Comparison of ENCODE assay signal across 8 mouse cellular contexts in the genomic region with DNA sequence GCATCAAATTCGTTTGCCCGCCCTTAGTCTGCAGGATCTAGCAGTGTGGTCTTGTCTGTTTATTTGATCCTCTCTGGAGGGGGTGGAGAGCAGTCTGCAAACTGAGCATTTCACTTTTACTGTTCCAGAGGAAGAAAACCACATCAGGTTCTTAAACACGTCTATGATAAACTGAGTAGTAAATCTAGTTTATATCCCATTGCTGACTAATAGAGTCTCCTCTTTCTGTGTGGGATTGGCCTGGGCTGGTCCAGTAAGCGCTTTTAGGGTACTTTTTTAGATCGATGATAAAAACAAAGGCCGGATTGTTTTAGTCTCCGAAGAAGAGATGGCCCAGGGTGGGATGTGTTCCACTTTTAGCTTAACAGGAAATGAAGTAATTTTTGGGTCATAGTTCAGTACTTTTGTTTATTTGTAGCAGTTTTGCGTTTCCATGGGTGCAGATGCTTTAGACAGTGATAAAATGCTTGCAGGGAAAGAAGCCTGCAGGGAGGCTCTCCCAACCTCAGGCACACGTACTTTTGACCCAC.
DNase-seq lines count a peak whose midpoint lies in the region; ATAC-seq lines count a peak whose summit lies in the region.

No protein-coding gene starts in this region.

- H3K36me3 ChIP-seq in kidney, embryonic 14.5 days (ENCODE audit: control insufficient read depth, insufficient read depth, low read length): peaks cover 14% of the 10 kb centered on the region; the same call in 1 of the 2 replicates
- H3K36me3 ChIP-seq in forebrain, embryonic 10.5 days (replicated peaks): peaks cover 9% of the 10 kb centered on the region
- no peaks in the 10 kb centered on the region for H3K36me3 ChIP-seq in midbrain, embryonic 11.5 days (ENCODE audit: control insufficient read depth, insufficient read depth, low read length)

- H3K4me3 ChIP-seq in kidney, embryonic 14.5 days (ENCODE audit: low read length): no peak overlapping the region
- H3K4me3 ChIP-seq in forebrain, embryonic 10.5 days: no peak overlapping the region
- H3K4me3 ChIP-seq in midbrain, embryonic 11.5 days (ENCODE audit: low read depth, low read length): no peak overlapping the region

- no peaks in the 10 kb centered on the region for H3K27me3 ChIP-seq in kidney, embryonic 14.5 days (ENCODE audit: control insufficient read depth, insufficient read depth, low read length)
- H3K27me3 ChIP-seq in forebrain, embryonic 10.5 days (ENCODE audit: poor library complexity, severe bottlenecking): no peaks in the 10 kb centered on the region
- no peaks in the 10 kb centered on the region for H3K27me3 ChIP-seq in midbrain, embryonic 11.5 days (ENCODE audit: control insufficient read depth, insufficient read depth, low read length)

- ATAC-seq in kidney, embryonic 14.5 days (ENCODE audit: low FRiP score, low TSS enrichment): peak; percentile 87
- no peak for ATAC-seq in midbrain, embryonic 11.5 days (ENCODE audit: low FRiP score)

- H3K9ac ChIP-seq in kidney, embryonic 14.5 days (ENCODE audit: low read depth, low read length): peak overlapping the region; percentile 0; the same call in 1 of the 2 replicates
- H3K9ac ChIP-seq in midbrain, embryonic 11.5 days (ENCODE audit: low read length): no peak overlapping the region

- 6% methylated on average over 9 of the region's 9 CpGs for WGBS in kidney, embryonic 14.5 days
- 55% methylated on average over 9 of the region's 9 CpGs for WGBS in forebrain, embryonic 10.5 days
- 60% methylated on average over 9 of the region's 9 CpGs for WGBS in midbrain, embryonic 11.5 days

- no peaks in the 10 kb centered on the region for H3K9me3 ChIP-seq in kidney, embryonic 14.5 days (ENCODE audit: control insufficient read depth, low read length)
- H3K9me3 ChIP-seq in forebrain, embryonic 10.5 days: no peaks in the 10 kb centered on the region
- no peaks in the 10 kb centered on the region for H3K9me3 ChIP-seq in midbrain, embryonic 11.5 days (ENCODE audit: control insufficient read depth, low read length)

- peaks cover 16% of the 10 kb centered on the region; the same call in 1 of the 2 replicates for H3K4me1 ChIP-seq in kidney, embryonic 14.5 days (ENCODE audit: control insufficient read depth, insufficient read depth, low read length)
- peaks cover 16% of the 10 kb centered on the region for H3K4me1 ChIP-seq in forebrain, embryonic 10.5 days
- H3K4me1 ChIP-seq in midbrain, embryonic 11.5 days (ENCODE audit: control insufficient read depth, insufficient read depth, low read length): no peaks in the 10 kb centered on the region

- DNase-seq in adrenal gland, adult 2 months: peak; percentile 20
- no peak for DNase-seq in adrenal gland, adult 8-10 months
- peak; percentile 81 for DNase-seq in CD4-positive, CD25-positive, alpha-beta regulatory T cell, adult 2 months (ENCODE audit: low read depth, low spot score)
- DNase-seq in heart, adult 18-20 months: peak; percentile 75 to 87
- peak; percentile 85 for DNase-seq in naive thymus-derived CD4-positive, alpha-beta T cell, adult 2 months (ENCODE audit: low read depth)
- no peak for DNase-seq in forebrain, embryonic 10.5 days (ENCODE audit: extremely low spot score, low spot score)
- DNase-seq in midbrain, embryonic 11.5 days (ENCODE audit: low spot score, missing footprints): no peak

- 0 out of 2 replicates have a peak overlapping the region, but pooled peaks have one; percentile 8 for H3K4me2 ChIP-seq in kidney, embryonic 14.5 days (replicated peaks; ENCODE audit: low read depth, low read length)
- no peak overlapping the region for H3K4me2 ChIP-seq in midbrain, embryonic 11.5 days

- H3K27ac ChIP-seq in kidney, embryonic 14.5 days (ENCODE audit: low read depth, low read length): peak overlapping the region; percentile 67
- no peak overlapping the region for H3K27ac ChIP-seq in forebrain, embryonic 10.5 days
- H3K27ac ChIP-seq in midbrain, embryonic 11.5 days (ENCODE audit: low read depth, low read length): no peak overlapping the region

Comparison
In these comparisons a context has a peak if more than half of its experiments do, and no peak if none do; other contexts are left out.
1. DNase-seq: peak in adrenal gland, adult 2 months (single experiment), CD4-positive, CD25-positive, alpha-beta regulatory T cell, adult 2 months (single experiment), heart, adult 18-20 months (2 of 2) and naive thymus-derived CD4-positive, alpha-beta T cell, adult 2 months (single experiment); none in adrenal gland, adult 8-10 months (single experiment), forebrain, embryonic 10.5 days (single experiment) and midbrain, embryonic 11.5 days (single experiment).